Mouse (Mus musculus): ENCODE measurements around the gene B4galnt2. TPM values are rescaled to one million over a fixed set of nuclear protein-coding genes. Genes with fewer than 3 reads are reported as not detected.

B4galnt2 gene
- polyA plus RNA-seq, 1 experiment, result 0.14 TPM

- Histone ChIP-seq H3ac (ENCODE audit: control insufficient read depth, insufficient read length) (no peak overlapping the region), H3K4me3 (no peak overlapping the region), H3K36me3 (ENCODE audit: control insufficient read depth, insufficient read depth) (no peaks in the 10 kb centered on the region), H3K4me2 (ENCODE audit: low read depth) (no peak overlapping the region), H3K79me2 (ENCODE audit: control insufficient read depth, insufficient read depth) (no peaks in the 10 kb centered on the region), H3K27me3 (ENCODE audit: control insufficient read depth, insufficient read depth, insufficient read length) (no peaks in the 10 kb centered on the region)
- no peak for TF ChIP-seq E2F4 (IDR thresholded peaks at IDR 0.05; ENCODE audit: insufficient read depth)
- TF ChIP-seq POLR2A (IDR thresholded peaks at IDR 0.05; ENCODE audit: insufficient read length, low read depth), result no peak
- TF ChIP-seq MYOG (IDR thresholded peaks at IDR 0.05; ENCODE audit: control insufficient read depth in 1 of 3, insufficient read depth in 1 of 3, insufficient read length in 2 of 3, low read depth in 2 of 3), result no peak
- TF ChIP-seq MAX (IDR thresholded peaks at IDR 0.05; ENCODE audit: low read depth), result no peak
- no peak for TF ChIP-seq REST (IDR thresholded peaks at IDR 0.05; ENCODE audit: insufficient read depth, insufficient read length)
- no peak for TF ChIP-seq POLR2AphosphoS2 (IDR thresholded peaks at IDR 0.05; ENCODE audit: insufficient read length, low read depth)
- TF ChIP-seq MYOD1 (IDR thresholded peaks at IDR 0.05; ENCODE audit: control insufficient read depth in 1 of 3, insufficient read length in 2 of 3, low read depth in 2 of 3), result no peak
- TF ChIP-seq CEBPB (IDR thresholded peaks at IDR 0.05; ENCODE audit: insufficient read depth, poor library complexity, severe bottlenecking), result no peak
- no peak for TF ChIP-seq TCF3 (IDR thresholded peaks at IDR 0.05; ENCODE audit: insufficient read length, low read depth)
- TF ChIP-seq SRF (IDR thresholded peaks at IDR 0.05; ENCODE audit: control insufficient read depth, insufficient read length, low read depth), result no peak
- no peak for TF ChIP-seq USF1 (IDR thresholded peaks at IDR 0.05; ENCODE audit: low read depth)
- no peak for TF ChIP-seq TCF12 (IDR thresholded peaks at IDR 0.05; ENCODE audit: insufficient read depth, poor library complexity, severe bottlenecking)
These were observed 38.4 kb downstream of the B4galnt2 start for GRCm38 (mm10) chr11:95876296-95876695.

DNA sequence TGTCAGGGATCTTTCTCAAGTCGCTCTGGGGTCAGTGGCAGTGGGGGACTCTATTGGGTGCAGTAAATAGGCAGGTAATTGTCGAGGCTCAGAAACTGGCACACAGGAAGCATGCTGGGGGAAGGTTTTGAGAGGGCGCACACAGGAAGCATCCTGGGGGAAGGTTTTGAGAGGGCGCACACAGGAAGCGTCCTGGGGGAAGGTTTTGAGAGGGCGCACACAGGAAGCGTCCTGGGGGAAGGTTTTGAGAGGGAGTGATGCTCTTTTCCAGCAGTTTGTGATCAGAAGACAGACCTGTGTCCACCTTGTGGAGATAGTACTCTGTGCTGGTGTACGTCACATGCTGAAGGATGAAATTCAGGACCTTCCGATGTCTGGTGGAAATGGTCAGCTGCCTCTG lies 38.9 kb downstream of the B4galnt2 start:
- Histone ChIP-seq H3K36me3 (ENCODE audit: control insufficient read depth, insufficient read depth) (no peaks in the 10 kb centered on the region), H3K4me3 (no peak overlapping the region), H3ac (ENCODE audit: control insufficient read depth, insufficient read length) (no peak overlapping the region), H3K4me2 (ENCODE audit: low read depth) (no peak overlapping the region), H3K79me2 (ENCODE audit: control insufficient read depth, insufficient read depth) (no peaks in the 10 kb centered on the region), H3K27me3 (ENCODE audit: control insufficient read depth, insufficient read depth, insufficient read length) (no peaks in the 10 kb centered on the region)
- TF ChIP-seq TCF3 (IDR thresholded peaks at IDR 0.05; ENCODE audit: insufficient read length, low read depth) (no peak), POLR2A (IDR thresholded peaks at IDR 0.05; ENCODE audit: insufficient read length, low read depth) (no peak), MYOD1 (IDR thresholded peaks at IDR 0.05; ENCODE audit: control insufficient read depth in 1 of 3, insufficient read length in 2 of 3, low read depth in 2 of 3) (no peak), POLR2AphosphoS2 (IDR thresholded peaks at IDR 0.05; ENCODE audit: insufficient read length, low read depth) (no peak), SRF (IDR thresholded peaks at IDR 0.05; ENCODE audit: control insufficient read depth, insufficient read length, low read depth) (no peak), MYOG (IDR thresholded peaks at IDR 0.05; ENCODE audit: control insufficient read depth in 1 of 3, insufficient read depth in 1 of 3, insufficient read length in 2 of 3, low read depth in 2 of 3) (no peak), MAX (IDR thresholded peaks at IDR 0.05; ENCODE audit: low read depth) (no peak), E2F4 (IDR thresholded peaks at IDR 0.05; ENCODE audit: insufficient read depth) (no peak), REST (IDR thresholded peaks at IDR 0.05; ENCODE audit: insufficient read depth, insufficient read length) (no peak), TCF12 (IDR thresholded peaks at IDR 0.05; ENCODE audit: insufficient read depth, poor library complexity, severe bottlenecking) (no peak), CEBPB (IDR thresholded peaks at IDR 0.05; ENCODE audit: insufficient read depth, poor library complexity, severe bottlenecking) (no peak), USF1 (IDR thresholded peaks at IDR 0.05; ENCODE audit: low read depth) (no peak)

- Histone ChIP-seq H3K36me3 (ENCODE audit: control insufficient read depth, insufficient read depth) (no peaks in the 10 kb centered on the region), H3K4me2 (ENCODE audit: low read depth) (no peak overlapping the region), H3K27me3 (ENCODE audit: control insufficient read depth, insufficient read depth, insufficient read length) (no peaks in the 10 kb centered on the region), H3K4me3 (no peak overlapping the region), H3K79me2 (ENCODE audit: control insufficient read depth, insufficient read depth) (no peaks in the 10 kb centered on the region), H3ac (ENCODE audit: control insufficient read depth, insufficient read length) (no peak overlapping the region)
- no peak for TF ChIP-seq REST (IDR thresholded peaks at IDR 0.05; ENCODE audit: insufficient read depth, insufficient read length)
- no peak for TF ChIP-seq POLR2AphosphoS2 (IDR thresholded peaks at IDR 0.05; ENCODE audit: insufficient read length, low read depth)
- no peak for TF ChIP-seq E2F4 (IDR thresholded peaks at IDR 0.05; ENCODE audit: insufficient read depth)
- TF ChIP-seq MYOG (IDR thresholded peaks at IDR 0.05; ENCODE audit: control insufficient read depth in 1 of 3, insufficient read depth in 1 of 3, insufficient read length in 2 of 3, low read depth in 2 of 3), result no peak
- TF ChIP-seq MAX (IDR thresholded peaks at IDR 0.05; ENCODE audit: low read depth), result no peak
- TF ChIP-seq CEBPB (IDR thresholded peaks at IDR 0.05; ENCODE audit: insufficient read depth, poor library complexity, severe bottlenecking), result no peak
- no peak for TF ChIP-seq TCF12 (IDR thresholded peaks at IDR 0.05; ENCODE audit: insufficient read depth, poor library complexity, severe bottlenecking)
- TF ChIP-seq POLR2A (IDR thresholded peaks at IDR 0.05; ENCODE audit: insufficient read length, low read depth), result no peak
- TF ChIP-seq MYOD1 (IDR thresholded peaks at IDR 0.05; ENCODE audit: control insufficient read depth in 1 of 3, insufficient read length in 2 of 3, low read depth in 2 of 3), result no peak
- TF ChIP-seq USF1 (IDR thresholded peaks at IDR 0.05; ENCODE audit: low read depth), result no peak
These were observed 44.7 kb downstream of the B4galnt2 start for GRCm38 (mm10) chr11:95869918-95870470.

DNA sequence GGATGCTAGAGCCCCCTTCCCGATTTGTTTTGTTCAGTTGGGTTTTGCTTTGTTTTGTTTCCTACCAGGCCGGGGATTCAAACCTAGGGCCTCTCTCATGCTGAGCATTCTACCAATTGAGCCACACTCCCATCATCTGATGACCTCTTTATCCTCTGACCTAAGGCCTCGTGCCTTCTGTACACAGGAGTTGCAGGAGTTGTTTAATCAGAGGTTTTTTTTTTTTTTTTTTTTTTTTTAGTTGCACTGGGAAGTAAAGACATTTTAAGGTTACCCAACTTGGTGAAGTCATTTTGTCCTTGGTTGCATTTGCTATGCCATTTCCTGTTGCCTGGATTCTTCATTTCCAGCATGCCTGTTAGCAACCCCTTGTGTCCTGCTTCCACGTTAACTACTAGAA lies 45.2 kb downstream of the B4galnt2 start:
- H3K4me3 ChIP-seq, result no peak overlapping the region
- no peaks in the 10 kb centered on the region for H3K27me3 ChIP-seq (ENCODE audit: control insufficient read depth, insufficient read depth, insufficient read length)
- TF ChIP-seq CEBPB (IDR thresholded peaks at IDR 0.05; ENCODE audit: insufficient read depth, poor library complexity, severe bottlenecking), result no peak
- TF ChIP-seq TCF12 (IDR thresholded peaks at IDR 0.05; ENCODE audit: insufficient read depth, poor library complexity, severe bottlenecking), result no peak
- no peak for TF ChIP-seq E2F4 (IDR thresholded peaks at IDR 0.05; ENCODE audit: insufficient read depth)
- no peak for TF ChIP-seq POLR2AphosphoS2 (IDR thresholded peaks at IDR 0.05; ENCODE audit: insufficient read length, low read depth)
- TF ChIP-seq POLR2A (IDR thresholded peaks at IDR 0.05; ENCODE audit: insufficient read length, low read depth), result no peak
- TF ChIP-seq MYOD1 (IDR thresholded peaks at IDR 0.05; ENCODE audit: control insufficient read depth in 1 of 3, insufficient read length in 2 of 3, low read depth in 2 of 3), result no peak
- TF ChIP-seq TCF3 (IDR thresholded peaks at IDR 0.05; ENCODE audit: insufficient read length, low read depth), result no peak
- TF ChIP-seq MYOG (IDR thresholded peaks at IDR 0.05; ENCODE audit: control insufficient read depth in 1 of 3, insufficient read depth in 1 of 3, insufficient read length in 2 of 3, low read depth in 2 of 3), result no peak
- TF ChIP-seq MAX (IDR thresholded peaks at IDR 0.05; ENCODE audit: low read depth), result no peak
- no peak for TF ChIP-seq USF1 (IDR thresholded peaks at IDR 0.05; ENCODE audit: low read depth)
- H3K79me2 ChIP-seq (ENCODE audit: control insufficient read depth, insufficient read depth), result no peaks in the 10 kb centered on the region
- no peak overlapping the region for H3ac ChIP-seq (ENCODE audit: control insufficient read depth, insufficient read length)
- H3K4me2 ChIP-seq (ENCODE audit: low read depth), result no peak overlapping the region
- no peaks in the 10 kb centered on the region for H3K36me3 ChIP-seq (ENCODE audit: control insufficient read depth, insufficient read depth)

All from myocyte (in vitro differentiated cells).